Mouse (Mus musculus) liver (tissue): Measurements from ENCODE around the gene Eif4e1b.
A peak's percentile ranks its signal among the peaks of the same experiment; 100 is the strongest.

Experiments used
- DNase-seq: peaks from one replicate; pipeline ENCODE4 v3.0.0-alpha.2; 2020; ENCODE audit warnings: mixed read lengths

The Eif4e1b gene

GRCm38 (mm10) chr13:54783698-54784097, at the start of gene Eif4e1b:
Eif4e1b (plus strand) TSS chr13:54783998.
- no peak for DNase-seq

DNA sequence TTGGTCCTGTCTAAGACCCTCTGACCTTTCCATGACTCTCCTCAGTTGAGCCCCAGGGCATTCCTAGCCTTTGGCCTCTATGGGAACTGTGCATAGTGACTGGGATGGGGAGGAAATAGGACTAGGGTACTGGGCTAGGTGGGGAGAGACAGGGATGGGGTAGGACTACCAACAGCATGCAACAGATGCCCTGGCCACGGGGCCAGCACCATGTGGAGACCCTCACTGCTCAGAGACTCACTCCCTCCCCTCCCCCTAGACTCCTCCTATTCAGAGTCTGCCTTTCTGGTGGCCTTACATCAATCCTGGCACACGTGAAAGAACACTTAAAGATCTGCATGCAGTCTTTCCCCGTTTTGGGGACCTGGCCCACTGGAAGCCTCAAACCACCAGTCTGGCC, 46.9 kb upstream of the Eif4e1b start:
- DNase-seq: no peak

- DNase-seq: peak; percentile 11
These were observed 46.1 kb upstream of the Eif4e1b start for GRCm38 (mm10) chr13:54737488-54738212.

DNA sequence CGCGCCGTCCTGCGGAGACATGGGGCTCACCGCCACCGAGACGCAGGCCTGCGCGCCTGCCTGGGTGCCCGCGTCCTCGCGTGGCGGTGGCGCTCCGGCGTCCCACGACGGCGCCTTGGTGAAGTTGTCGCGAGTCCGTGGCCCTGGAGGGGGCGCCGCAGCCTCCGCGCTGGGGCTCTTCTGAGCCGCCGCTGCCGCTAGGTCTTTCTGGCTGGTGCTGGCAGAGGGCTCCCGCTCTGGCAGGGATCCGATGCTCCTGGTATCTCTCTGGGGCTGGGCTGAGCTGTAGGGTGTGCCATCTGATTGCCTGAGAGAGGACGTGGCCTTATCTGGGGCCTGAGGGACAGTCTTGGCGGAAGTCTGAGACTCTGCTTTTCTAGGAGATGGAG, 45.6 kb upstream of the Eif4e1b start:
- no peak for DNase-seq

DNA sequence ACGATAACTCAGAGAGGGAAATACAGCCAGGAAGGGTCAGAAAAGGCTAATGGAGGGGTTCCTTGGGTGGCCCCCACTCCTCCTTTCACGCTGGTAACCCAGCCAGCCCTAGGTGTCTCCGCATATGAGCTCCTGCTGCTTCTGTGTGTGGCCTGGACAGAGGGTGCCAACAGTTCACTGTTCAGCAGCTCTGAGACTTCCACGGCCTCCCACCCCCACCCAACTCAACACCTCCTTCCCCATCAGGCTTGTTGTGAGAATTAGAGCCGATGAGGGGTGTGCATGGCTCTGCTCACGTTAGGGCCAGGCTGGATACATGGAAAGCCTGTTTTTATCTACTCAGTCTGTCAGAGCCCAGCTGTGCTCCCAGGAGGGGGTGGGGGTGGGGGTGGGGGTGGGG, 37.7 kb upstream of the Eif4e1b start:
- no peak for DNase-seq

GRCm38 (mm10) chr13:54746896-54747295, 36.9 kb upstream of the Eif4e1b start:
- no peak for DNase-seq

- no peak for DNase-seq
These were observed 35.6 kb upstream of the Eif4e1b start for GRCm38 (mm10) chr13:54748190-54748589.

GRCm38 (mm10) chr13:54748721-54749060, 35.1 kb upstream of the Eif4e1b start:
- DNase-seq: no peak

DNA sequence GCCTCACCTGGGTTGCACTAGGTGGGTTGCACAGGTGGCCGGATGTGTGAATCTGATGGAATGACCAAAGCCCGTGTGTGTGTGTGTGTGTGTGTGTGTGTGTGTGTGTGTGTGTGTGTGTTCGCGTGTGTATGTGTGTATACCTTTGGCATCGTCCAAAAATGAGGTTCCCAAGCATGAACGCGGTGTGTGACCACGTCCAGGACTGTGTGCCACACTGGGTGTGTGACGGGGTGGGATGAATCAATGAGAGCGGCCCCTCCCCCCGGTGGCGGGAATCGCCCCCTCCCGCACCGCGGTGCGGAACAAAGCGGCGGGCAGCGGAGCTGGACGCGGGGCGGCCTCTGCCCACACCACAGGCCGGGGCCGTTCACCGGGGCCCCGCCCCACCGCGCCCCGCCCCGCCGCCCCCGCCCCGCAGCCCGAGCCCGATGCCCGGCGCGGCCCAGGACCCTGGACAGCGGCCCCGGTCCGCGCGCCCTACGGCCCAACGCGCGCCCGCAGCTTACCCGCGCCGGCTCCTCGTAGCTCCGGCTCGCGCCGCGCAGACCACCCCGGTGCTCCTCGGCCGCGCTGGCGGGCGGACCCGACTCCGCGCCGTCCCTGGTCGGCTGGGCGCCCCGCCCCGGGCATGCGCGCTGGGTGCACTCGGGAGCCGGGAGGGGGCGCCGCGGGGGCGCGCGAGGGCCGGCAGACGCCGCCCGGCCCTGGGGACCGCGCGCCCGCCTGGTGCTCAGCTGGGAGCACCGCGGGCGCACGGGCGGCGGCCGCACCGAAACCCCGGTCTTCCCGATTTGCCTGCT, 34.5 kb upstream of the Eif4e1b start:
- peak; percentile 37 for DNase-seq

DNA sequence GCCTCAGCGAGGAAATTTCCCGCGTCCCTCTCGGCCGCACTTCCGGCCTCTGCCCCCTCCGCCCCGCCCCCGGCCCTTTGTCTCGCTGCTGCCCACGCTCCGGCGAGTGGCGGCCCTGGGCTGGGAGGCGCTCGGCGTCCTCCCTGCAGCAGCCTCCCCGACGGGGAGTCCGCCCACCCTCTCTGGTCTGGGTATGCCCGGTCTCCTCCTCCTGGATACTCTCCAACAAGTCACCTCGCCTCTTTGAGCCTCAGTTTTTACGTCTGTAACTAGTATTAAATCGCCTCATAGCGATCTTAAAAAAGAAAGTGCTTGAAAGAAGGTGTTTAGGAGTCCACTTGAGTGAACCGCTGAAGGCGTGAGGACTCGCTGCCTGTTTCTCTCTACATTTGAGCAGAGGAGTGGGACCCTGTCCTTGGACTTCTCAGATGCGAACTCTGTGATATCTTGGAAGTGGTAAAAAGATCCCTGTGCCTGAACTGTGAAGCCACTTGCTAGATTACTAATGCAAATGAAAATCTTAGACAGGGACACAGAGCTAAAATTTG, 33.9 kb upstream of the Eif4e1b start, which contains the start of gene Gprin1:
Gene Gprin1, minus strand, starts transcription at position 11 of the 548 bp plus-strand sequence.
- no peak for DNase-seq

- peak; percentile 29 for DNase-seq
These were observed 33.1 kb upstream of the Eif4e1b start for GRCm38 (mm10) chr13:54750699-54751098.

- no peak for DNase-seq
These were observed 31.1 kb upstream of the Eif4e1b start for GRCm38 (mm10) chr13:54752656-54753055.

GRCm38 (mm10) chr13:54753733-54754132, 30.1 kb upstream of the Eif4e1b start:
- DNase-seq: no peak

GRCm38 (mm10) chr13:54754169-54755080, 29.4 kb upstream of the Eif4e1b start:
- no peak for DNase-seq

DNA sequence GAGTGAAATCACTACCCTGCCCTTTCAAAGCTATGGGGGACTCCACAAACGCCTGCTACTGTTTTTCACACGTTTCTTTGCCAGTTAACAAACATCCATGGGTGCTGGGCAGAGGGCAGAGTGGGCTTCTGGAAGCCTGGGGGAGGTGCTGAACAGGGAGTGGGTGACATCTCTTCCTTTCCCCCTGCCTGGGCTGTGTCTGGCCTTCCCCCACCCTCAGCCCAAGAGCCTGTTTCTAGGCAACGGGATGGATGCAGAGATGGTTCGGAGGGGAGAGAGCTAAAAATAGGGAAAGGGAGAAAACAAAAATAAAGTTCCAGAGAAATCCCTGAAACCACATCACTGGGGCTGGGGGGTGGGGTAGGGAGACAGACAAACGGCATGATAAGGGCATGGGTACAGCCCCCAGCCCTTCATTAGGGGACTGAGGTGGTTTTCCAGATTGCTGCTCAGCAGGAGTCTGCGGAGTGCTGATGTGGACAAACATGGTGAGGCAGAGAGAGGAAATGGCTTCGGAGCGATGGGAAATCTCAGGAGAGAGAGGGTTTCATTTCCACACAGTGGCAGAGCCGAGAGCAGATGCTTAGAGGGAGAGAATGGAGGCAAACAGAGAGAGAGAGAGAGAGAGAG, 28.5 kb upstream of the Eif4e1b start:
- no peak for DNase-seq

GRCm38 (mm10) chr13:54756156-54756712, 27.6 kb upstream of the Eif4e1b start:
- DNase-seq: no peak

- DNase-seq: no peak
These were observed 26.5 kb upstream of the Eif4e1b start for GRCm38 (mm10) chr13:54757093-54757830.

GRCm38 (mm10) chr13:54758045-54758755, 25.6 kb upstream of the Eif4e1b start:
- peak; percentile 78 for DNase-seq

GRCm38 (mm10) chr13:54758756-54759470, 24.9 kb upstream of the Eif4e1b start:
- DNase-seq: no peak

DNA sequence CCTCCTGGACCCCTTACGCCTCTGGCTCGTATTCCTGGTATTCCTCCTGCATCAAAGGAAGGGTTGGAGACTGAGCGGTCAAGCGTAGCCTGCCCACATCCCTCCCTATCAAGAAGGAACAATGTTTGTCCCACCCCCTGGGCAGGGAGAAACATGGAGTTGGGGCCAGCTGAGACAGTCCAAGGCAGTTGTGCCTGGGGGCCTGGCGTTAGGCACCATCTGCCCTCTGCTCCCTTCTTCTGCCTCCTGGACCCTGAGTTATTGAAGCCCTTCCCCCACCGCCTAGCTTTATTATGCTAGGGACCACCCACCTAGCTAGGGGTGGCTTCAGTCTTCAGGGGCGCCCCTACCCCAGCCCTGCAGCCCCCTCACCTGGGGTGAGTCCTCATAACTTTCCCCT, 24.3 kb upstream of the Eif4e1b start:
- DNase-seq: no peak
